Mouse (Mus musculus): Measurements from ENCODE around the gene Arid5b. TPM values are rescaled to one million over a fixed set of nuclear protein-coding genes. Genes with fewer than 3 reads are reported as not detected.
A peak's percentile ranks its signal among the peaks of the same experiment; 100 is the strongest.

The Arid5b gene
- polyA plus RNA-seq, 1 experiment from 2014 or later, result 27.0 TPM

DNA sequence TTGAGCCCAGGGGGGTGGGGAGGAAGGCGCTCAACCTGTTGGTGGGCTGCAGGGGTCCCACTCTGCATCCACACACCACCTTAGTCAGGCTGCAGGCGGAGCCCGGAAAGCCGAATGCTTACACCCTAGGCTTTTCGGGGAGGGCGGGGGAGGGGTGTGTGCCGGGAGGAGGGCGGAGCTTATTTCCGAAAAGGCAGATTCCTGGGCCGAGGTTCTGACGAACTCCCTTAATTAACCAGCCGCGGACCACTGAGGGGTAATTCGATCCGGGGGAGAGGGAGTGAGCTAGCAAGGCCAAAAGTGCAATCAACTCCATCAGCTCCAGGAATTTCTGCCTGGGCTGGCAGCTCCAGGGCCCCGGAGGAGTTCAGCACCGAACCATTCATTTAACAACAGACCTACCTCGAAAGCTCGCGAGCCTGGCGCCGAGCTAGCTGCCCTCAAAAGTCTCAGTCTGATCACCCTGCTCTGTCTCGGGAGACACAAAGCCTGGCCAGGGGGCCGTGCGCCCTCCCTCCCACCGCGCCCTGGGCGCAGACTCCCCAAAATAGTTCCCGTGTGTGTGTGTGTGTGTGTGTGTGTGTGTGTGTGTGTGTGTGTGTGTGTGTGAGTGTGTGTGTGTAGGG is 2.1 kb downstream of the Arid5b start:
- peak overlapping the region; percentile 76 for H3K4me3 ChIP-seq (ENCODE audit: low read length)
- no peaks in the 10 kb centered on the region for H3K36me3 ChIP-seq (ENCODE audit: control insufficient read depth, insufficient read depth, low read length)
- peak; percentile 85 for ATAC-seq
- H3K4me2 ChIP-seq (ENCODE audit: low read depth, low read length), result peak overlapping the region; percentile 73
- peak overlapping the region; percentile 94 for H3K27ac ChIP-seq (ENCODE audit: low read length)
- H3K9me3 ChIP-seq (ENCODE audit: control insufficient read depth, low read length), result no peaks in the 10 kb centered on the region
- 0 out of 2 replicates have a peak, but pooled peaks cover 4% of the 10 kb centered on the region for H3K4me1 ChIP-seq (ENCODE audit: control insufficient read depth, insufficient read depth, low read length)
- H3K27me3 ChIP-seq (replicated peaks; ENCODE audit: control insufficient read depth, insufficient read depth, low read length), result no peaks in the 10 kb centered on the region
- WGBS, result under 1% methylated on average over 29 of the region's 29 CpGs
- peak overlapping the region; percentile 82 for H3K9ac ChIP-seq (ENCODE audit: low read depth, low read length)

DNA sequence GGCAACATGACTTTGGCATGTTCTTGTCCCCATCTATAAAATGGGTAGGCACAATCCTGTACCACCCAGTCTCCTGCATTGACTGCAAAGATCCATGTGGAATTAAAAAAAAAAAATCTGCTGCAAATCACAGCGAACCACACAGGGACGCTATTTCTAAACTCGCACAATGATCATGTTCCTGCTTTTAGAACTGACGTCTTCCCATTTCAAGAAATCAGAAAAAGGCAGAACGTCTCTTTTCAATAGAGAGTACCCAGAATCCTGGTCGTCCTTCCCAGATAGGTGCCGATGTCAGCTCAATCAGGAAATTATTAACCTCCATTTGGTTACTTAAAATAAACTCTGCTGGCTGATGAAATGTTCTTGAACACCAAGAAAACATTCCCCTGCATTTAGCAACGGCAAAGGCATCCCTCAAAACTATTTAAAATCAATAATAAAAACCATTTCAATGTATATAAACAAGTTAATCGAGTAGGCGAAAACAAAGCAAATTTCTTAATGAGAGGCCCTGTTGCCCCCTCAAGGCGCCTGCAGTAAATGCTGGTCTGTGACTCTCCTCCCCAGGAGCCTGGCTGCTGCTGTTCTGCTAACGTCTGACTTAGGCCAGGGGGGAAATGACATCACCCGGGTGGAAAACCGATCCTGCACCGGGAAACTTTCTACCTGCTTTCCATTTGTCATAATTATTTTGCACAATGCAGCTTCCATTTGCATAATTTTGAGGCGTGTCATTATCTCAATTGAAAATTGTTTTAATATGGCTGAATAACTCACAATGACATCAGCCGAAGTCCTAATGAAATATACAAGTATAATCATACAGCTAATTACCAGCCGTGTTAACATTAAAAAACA is 3.4 kb downstream of the Arid5b start:
- Histone ChIP-seq H3K27me3 (replicated peaks; ENCODE audit: control insufficient read depth, insufficient read depth, low read length) (no peaks in the 10 kb centered on the region), H3K4me2 (ENCODE audit: low read depth, low read length) (peak overlapping the region; percentile 73; the same call in 1 of the 2 replicates), H3K27ac (ENCODE audit: low read length) (peak overlapping the region; percentile 26; the same call in 1 of the 2 replicates), H3K9me3 (ENCODE audit: control insufficient read depth, low read length) (no peaks in the 10 kb centered on the region), H3K9ac (ENCODE audit: low read depth, low read length) (no peak overlapping the region), H3K36me3 (ENCODE audit: control insufficient read depth, insufficient read depth, low read length) (peaks cover 8% of the 10 kb centered on the region; the same call in 1 of the 2 replicates), H3K4me1 (ENCODE audit: control insufficient read depth, insufficient read depth, low read length) (0 out of 2 replicates have a peak, but pooled peaks cover 2% of the 10 kb centered on the region), H3K4me3 (ENCODE audit: low read length) (no peak overlapping the region)
- 25% methylated on average over 18 of the region's 18 CpGs for WGBS
- no peak for ATAC-seq

DNA sequence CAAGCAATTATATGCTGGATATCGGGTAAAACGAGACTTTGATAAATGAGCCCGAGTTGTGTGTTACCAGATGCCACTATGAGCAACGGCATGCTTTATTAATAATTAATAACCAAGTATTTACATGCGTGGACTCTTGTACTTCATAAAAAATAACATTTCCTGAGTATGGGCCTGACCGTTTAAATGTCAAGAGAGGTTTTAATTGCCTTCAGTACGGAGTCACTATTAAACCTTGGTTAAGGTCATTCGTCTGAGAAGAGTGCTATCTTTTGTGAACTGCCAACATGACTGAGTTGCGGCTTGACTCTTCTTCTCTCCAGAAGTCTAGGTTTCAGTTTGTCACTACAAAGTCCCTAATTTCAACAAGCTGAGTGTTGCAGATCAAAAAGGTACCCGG is 8.8 kb downstream of the Arid5b start:
- H3K27me3 ChIP-seq (replicated peaks; ENCODE audit: control insufficient read depth, insufficient read depth, low read length), result no peaks in the 10 kb centered on the region

DNA sequence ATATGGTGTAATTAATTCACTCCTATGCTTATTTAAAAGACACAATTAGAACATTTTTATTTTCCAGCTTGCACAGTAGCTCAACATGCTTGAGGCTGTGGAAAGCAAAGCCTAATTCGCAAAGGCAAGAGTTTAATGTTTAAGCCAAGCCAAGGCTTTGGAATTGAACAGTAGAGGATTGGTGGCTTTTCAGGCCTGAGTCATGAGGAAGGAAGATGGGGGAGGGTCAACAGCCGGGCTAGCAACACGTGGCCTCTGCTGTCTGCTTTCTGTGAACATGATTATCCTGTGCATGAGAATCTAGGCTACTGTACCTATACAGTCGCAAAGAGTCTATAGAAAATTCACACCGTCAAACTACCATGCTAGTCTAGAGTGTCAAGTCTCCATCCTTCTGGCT is 9.9 kb downstream of the Arid5b start:
- Histone ChIP-seq H3K9me3 (ENCODE audit: control insufficient read depth, low read length) (no peaks in the 10 kb centered on the region), H3K4me1 (ENCODE audit: control insufficient read depth, insufficient read depth, low read length) (peaks cover 9% of the 10 kb centered on the region), H3K36me3 (ENCODE audit: control insufficient read depth, insufficient read depth, low read length) (peaks cover 8% of the 10 kb centered on the region; the same call in 1 of the 2 replicates), H3K4me2 (ENCODE audit: low read depth, low read length) (no peak overlapping the region), H3K9ac (ENCODE audit: low read depth, low read length) (no peak overlapping the region), H3K27me3 (replicated peaks; ENCODE audit: control insufficient read depth, insufficient read depth, low read length) (no peaks in the 10 kb centered on the region), H3K27ac (ENCODE audit: low read length) (peak overlapping the region; percentile 24; the same call in 1 of the 2 replicates), H3K4me3 (ENCODE audit: low read length) (no peak overlapping the region)
- peak; percentile 78 for ATAC-seq
- 52% methylated on average over 5 of the region's 5 CpGs for WGBS

More for the DNA sequence above, 8.8 kb downstream of the Arid5b start:
- H3K4me3 ChIP-seq (ENCODE audit: low read length), result no peak overlapping the region
- ATAC-seq, result no peak
- peaks cover 9% of the 10 kb centered on the region for H3K4me1 ChIP-seq (ENCODE audit: control insufficient read depth, insufficient read depth, low read length)
- no peak overlapping the region for H3K27ac ChIP-seq (ENCODE audit: low read length)
- peaks cover 8% of the 10 kb centered on the region; the same call in 1 of the 2 replicates for H3K36me3 ChIP-seq (ENCODE audit: control insufficient read depth, insufficient read depth, low read length)
- WGBS, result 82% methylated on average over 10 of the region's 10 CpGs
- H3K4me2 ChIP-seq (ENCODE audit: low read depth, low read length), result no peak overlapping the region
- H3K9ac ChIP-seq (ENCODE audit: low read depth, low read length), result no peak overlapping the region
- no peaks in the 10 kb centered on the region for H3K9me3 ChIP-seq (ENCODE audit: control insufficient read depth, low read length)

DNA sequence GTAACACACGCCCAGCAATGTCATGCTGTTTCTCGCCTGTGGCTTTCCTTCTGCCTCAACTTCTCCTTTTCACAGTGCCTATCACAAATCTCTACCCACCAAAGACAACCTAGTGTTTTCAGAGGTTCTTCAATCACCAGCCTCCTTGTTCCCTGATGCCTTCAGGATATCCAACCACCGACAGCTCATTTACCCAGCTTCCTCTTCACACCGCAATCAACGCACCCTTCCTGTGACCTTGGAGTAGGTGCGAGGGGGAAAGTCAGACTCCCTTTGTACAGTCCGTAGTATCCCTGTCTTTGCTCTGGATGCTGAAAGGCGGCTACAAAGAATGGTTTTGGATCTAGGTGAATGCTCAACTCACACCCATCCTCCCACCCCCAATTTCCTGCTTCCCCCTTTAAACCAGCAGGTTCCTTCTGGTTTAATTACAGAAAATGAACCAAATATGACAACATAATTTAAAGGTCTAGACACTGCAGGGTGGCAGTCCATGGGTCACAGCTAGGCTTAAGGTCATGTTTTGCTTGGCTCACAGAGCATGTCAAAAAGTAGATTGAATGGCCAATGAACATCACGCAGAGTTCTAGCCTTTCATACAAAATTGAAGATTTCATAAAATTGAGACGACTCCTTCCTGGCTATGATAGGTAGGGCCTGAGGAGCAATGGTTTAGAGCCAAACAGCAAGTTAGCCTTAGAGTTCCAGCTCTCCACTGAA is 14.4 kb downstream of the Arid5b start:
- H3K4me2 ChIP-seq (ENCODE audit: low read depth, low read length), result no peak overlapping the region
- no peaks in the 10 kb centered on the region for H3K9me3 ChIP-seq (ENCODE audit: control insufficient read depth, low read length)
- ATAC-seq, result no peak
- no peaks in the 10 kb centered on the region for H3K36me3 ChIP-seq (ENCODE audit: control insufficient read depth, insufficient read depth, low read length)
- H3K27ac ChIP-seq (ENCODE audit: low read length), result no peak overlapping the region
- no peak overlapping the region for H3K4me3 ChIP-seq (ENCODE audit: low read length)
- 85% methylated on average over 10 of the region's 10 CpGs for WGBS
- no peaks in the 10 kb centered on the region for H3K27me3 ChIP-seq (replicated peaks; ENCODE audit: control insufficient read depth, insufficient read depth, low read length)
- H3K9ac ChIP-seq (ENCODE audit: low read depth, low read length), result no peak overlapping the region
- peaks cover 10% of the 10 kb centered on the region for H3K4me1 ChIP-seq (ENCODE audit: control insufficient read depth, insufficient read depth, low read length)

DNA sequence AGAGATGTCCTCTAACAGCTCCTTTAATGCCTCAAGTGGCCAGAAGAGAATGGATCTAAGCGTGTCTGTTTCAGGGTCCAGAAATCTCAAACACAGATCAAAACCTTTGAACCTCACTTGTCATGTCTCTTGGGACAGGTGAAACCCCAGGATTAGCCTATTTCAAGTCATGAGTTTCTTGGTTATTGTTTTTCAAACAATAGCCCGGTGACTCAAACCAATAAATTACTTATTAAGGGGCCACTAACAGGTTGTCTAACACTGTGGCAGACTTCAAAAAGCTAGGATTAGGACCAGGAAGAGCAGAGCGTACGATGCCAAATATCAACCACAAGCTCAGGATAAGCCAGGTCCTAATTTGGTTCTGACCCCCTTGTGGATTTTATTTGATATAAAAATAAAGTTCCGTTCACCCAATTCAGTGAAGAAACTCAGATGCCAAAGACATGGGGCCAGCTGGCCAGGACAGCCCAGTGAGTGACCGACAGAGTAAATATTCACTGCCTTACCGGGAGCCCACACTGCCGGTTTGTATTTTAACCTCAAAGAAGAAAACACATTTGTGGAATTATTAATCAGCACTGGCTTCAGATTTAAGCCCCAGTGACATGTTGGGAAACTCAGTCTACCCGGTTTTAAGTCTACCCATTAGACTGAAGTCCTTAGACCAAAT is 15.1 kb downstream of the Arid5b start:
- Histone ChIP-seq H3K4me1 (ENCODE audit: control insufficient read depth, insufficient read depth, low read length) (peaks cover 9% of the 10 kb centered on the region), H3K27ac (ENCODE audit: low read length) (no peak overlapping the region), H3K9ac (ENCODE audit: low read depth, low read length) (no peak overlapping the region), H3K4me3 (ENCODE audit: low read length) (no peak overlapping the region), H3K36me3 (ENCODE audit: control insufficient read depth, insufficient read depth, low read length) (no peaks in the 10 kb centered on the region), H3K27me3 (replicated peaks; ENCODE audit: control insufficient read depth, insufficient read depth, low read length) (no peaks in the 10 kb centered on the region), H3K9me3 (ENCODE audit: control insufficient read depth, low read length) (no peaks in the 10 kb centered on the region), H3K4me2 (ENCODE audit: low read depth, low read length) (no peak overlapping the region)
- 72% methylated on average over 9 of the region's 9 CpGs for WGBS
- peak; percentile 21; the same call in 1 of the 2 replicates for ATAC-seq

DNA sequence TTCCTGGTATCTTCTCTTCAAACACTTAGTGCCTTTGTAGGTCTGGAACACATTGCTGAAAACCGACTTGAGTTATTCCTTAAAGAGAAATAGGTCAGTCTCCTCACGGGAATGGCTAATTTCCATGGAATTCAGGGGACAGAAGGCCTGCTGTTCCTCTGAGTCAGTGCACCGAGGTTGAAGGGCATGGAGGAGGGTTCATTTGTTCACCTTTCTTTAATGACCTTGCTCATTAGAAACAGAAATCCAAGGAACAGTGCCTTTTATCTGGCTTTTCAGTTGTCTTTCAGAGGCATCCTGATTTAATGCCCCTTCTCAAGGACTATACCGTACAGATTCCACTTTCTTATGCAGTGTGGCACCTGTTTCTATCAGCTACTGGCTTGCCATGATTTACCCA is 18.9 kb downstream of the Arid5b start:
- no peaks in the 10 kb centered on the region for H3K36me3 ChIP-seq (ENCODE audit: control insufficient read depth, insufficient read depth, low read length)
- H3K4me2 ChIP-seq (ENCODE audit: low read depth, low read length), result no peak overlapping the region
- no peak overlapping the region for H3K9ac ChIP-seq (ENCODE audit: low read depth, low read length)
- 62% methylated on average over 4 of the region's 4 CpGs for WGBS
- no peaks in the 10 kb centered on the region for H3K9me3 ChIP-seq (ENCODE audit: control insufficient read depth, low read length)
- 0 out of 2 replicates have a peak, but pooled peaks cover 4% of the 10 kb centered on the region for H3K4me1 ChIP-seq (ENCODE audit: control insufficient read depth, insufficient read depth, low read length)
- no peak overlapping the region for H3K27ac ChIP-seq (ENCODE audit: low read length)
- H3K4me3 ChIP-seq (ENCODE audit: low read length), result no peak overlapping the region
- no peak for ATAC-seq
- H3K27me3 ChIP-seq (replicated peaks; ENCODE audit: control insufficient read depth, insufficient read depth, low read length), result no peaks in the 10 kb centered on the region

DNA sequence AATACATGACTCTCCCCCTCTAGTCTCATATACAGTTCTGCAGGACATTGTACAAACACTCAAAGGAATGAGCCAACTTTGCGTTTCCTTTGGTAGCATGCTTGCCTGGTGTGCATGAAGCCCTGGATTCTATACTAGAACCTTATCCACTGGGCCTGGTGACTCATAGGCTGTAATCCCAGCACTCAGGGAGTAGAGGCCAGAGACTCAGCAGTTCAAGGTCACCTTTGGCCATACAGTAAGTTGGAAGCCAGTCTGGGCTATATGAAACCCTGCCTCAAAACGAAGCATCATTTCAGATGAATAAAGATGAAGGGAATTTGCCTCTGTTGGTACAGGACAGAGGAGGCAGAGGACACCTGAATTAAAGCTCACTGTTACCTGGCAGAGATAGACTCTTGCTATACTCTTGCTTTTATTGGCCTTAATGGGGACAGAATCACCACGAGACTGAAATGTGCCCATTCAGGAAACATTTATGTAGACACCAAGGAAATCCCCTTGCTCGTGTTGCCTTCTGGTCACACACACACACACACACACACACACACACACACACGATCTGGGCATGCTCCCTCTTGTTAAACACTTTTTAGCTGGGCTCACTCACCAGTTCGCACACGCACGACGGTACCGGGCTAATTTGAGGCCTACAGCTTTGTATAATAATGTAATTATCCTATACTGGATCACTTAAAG is 21.0 kb downstream of the Arid5b start:
- 88% methylated on average over 10 of the region's 10 CpGs for WGBS
- Histone ChIP-seq H3K27me3 (replicated peaks; ENCODE audit: control insufficient read depth, insufficient read depth, low read length) (no peaks in the 10 kb centered on the region), H3K36me3 (ENCODE audit: control insufficient read depth, insufficient read depth, low read length) (no peaks in the 10 kb centered on the region), H3K9me3 (ENCODE audit: control insufficient read depth, low read length) (no peaks in the 10 kb centered on the region), H3K4me1 (ENCODE audit: control insufficient read depth, insufficient read depth, low read length) (peaks cover 4% of the 10 kb centered on the region; the same call in 1 of the 2 replicates), H3K27ac (ENCODE audit: low read length) (no peak overlapping the region), H3K4me3 (ENCODE audit: low read length) (no peak overlapping the region), H3K4me2 (ENCODE audit: low read depth, low read length) (no peak overlapping the region), H3K9ac (ENCODE audit: low read depth, low read length) (no peak overlapping the region)
- no peak; the same call in 1 of the 2 replicates for ATAC-seq

Data from intestine, embryonic 16.5 days (tissue).